Mouse (Mus musculus) heart, adult 18-20 months (tissue): Measurements from ENCODE around the gene Gm49369. TPM values are rescaled to one million over a fixed set of nuclear protein-coding genes. Genes with fewer than 3 reads are reported as not detected.
A peak's percentile ranks its signal among the peaks of the same experiment; 100 is the strongest.
"Not testable (repeated sequence)": the region's sequence is repeated elsewhere in the genome, so short reads cannot be mapped to it uniquely, and the experiment has no call there.

ENCODE experiments used
- DNase-seq, 2 experiments: peaks; one replicate each; pipeline ENCODE4 v3.0.0; 2021 to 2022; ENCODE audit warnings: mixed read lengths in 1 of 2
- total RNA-seq, 2 experiments: library from RNA; stranded (reverse); gene quantifications; 2 replicates each; pipeline ENCODE4 v1.2.3; 2021

Gene Gm49369
- total RNA-seq, 2 experiments from 2014 or later, result 2.1 to 2.2 TPM

- peak; percentile 40 to 51 for DNase-seq
These were observed 10.5 kb downstream of the Gm49369 start for GRCm38 (mm10) chr7:142371768-142372661.

GRCm38 (mm10) chr7:142371398-142371767 lies 11.1 kb downstream of the Gm49369 start:
- DNase-seq, result peak in 1 of 2 experiments; percentile 32

- no peak for DNase-seq
These were observed 11.5 kb downstream of the Gm49369 start for GRCm38 (mm10) chr7:142370937-142371336.

DNA sequence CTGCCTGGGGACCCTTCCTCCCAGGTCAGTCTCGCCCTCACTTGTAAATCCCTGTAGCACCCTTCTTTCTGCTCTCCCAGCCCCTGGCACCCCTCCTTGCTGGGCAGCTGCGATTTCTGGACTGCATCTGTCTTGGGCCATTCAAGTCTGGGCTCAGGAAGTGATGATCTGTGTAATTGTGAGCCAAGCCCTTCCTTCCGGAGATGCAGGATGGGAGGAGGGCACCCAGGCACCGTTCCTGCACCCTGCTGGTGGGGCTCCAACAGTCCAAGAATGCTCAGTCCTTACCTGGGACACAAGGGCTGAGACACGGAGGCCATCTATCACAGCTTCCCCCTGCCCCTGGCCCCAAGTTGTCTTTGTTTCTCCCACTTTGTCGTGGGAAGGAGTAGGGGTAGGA lies 12.6 kb downstream of the Gm49369 start:
- DNase-seq, result peak; percentile 25 to 43

GRCm38 (mm10) chr7:142368856-142369255 lies 13.6 kb downstream of the Gm49369 start:
- peak in 1 of 2 experiments; percentile 19 for DNase-seq

- no peak for DNase-seq
These were observed 19.4 kb downstream of the Gm49369 start for GRCm38 (mm10) chr7:142363107-142363506.

- DNase-seq, result no peak
These were observed 21.7 kb downstream of the Gm49369 start for GRCm38 (mm10) chr7:142360743-142361142.

DNA sequence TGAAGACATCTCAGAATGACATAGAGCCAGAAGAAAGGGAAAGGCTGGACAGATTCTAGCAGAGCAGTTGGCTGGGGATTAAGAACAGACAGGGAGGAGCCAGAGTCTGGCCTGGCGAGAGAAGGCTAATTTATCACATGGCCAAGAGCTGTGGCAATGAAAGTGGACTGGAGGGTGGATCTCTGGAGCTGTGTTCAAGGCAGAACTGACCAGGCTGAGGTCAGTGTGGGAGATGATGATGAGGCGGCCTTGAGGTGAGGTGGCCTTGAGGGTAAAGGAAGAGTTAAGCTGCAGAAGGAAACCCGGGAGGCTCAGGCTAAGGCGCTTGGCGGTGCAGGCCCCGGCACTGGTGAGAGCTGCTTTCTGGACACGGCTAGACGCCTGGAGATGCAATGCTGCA lies 23.3 kb downstream of the Gm49369 start:
- DNase-seq, result no peak

GRCm38 (mm10) chr7:142357566-142357965 lies 24.9 kb downstream of the Gm49369 start:
- no peak for DNase-seq

GRCm38 (mm10) chr7:142354661-142355233 lies 27.7 kb downstream of the Gm49369 start:
- no peak for DNase-seq

DNA sequence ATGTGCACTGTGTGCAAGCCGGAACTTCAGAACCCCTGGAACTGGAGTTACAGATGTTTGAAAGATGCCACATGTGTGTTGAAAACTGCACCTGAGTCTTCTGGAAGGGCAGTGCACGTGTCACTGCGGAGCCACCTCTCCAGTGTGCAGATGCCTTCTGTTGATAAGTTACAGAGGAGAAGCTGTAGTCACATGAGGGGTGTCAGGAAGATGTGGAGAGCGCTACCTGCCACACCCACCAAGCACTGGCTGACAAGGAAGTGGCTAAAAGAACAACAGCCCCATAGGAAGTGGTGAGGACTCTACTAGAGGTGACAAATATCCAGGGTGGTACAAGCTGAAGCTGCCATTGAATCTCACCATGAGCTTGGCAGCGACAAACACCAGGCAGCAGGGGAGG lies 28.6 kb downstream of the Gm49369 start:
- no peak for DNase-seq

DNA sequence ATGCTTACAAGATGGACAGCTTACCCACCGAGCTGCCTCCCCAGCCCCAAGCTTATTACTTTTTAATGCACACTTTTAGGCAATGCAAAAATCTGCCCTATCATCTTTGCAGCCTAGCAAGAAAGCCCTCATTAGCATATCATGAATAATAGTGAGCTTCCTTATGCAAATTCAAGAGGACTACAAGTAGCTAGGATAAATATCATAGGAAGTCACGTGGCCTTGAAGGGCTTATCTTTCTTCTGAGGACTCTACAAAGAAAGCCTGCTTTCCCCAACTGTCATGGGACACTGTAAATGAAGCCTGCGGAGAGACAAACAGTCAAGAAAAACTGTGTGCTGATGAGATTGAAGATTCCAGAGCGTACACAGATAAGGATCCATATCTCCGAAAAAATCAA lies 30.9 kb downstream of the Gm49369 start:
- no peak for DNase-seq

- no peak for DNase-seq
These were observed 33.0 kb downstream of the Gm49369 start for GRCm38 (mm10) chr7:142349308-142349961.

- no peak for DNase-seq
These were observed 34.9 kb downstream of the Gm49369 start for GRCm38 (mm10) chr7:142347542-142347941.

GRCm38 (mm10) chr7:142342247-142342640 lies 40.2 kb downstream of the Gm49369 start:
- no peak for DNase-seq

DNA sequence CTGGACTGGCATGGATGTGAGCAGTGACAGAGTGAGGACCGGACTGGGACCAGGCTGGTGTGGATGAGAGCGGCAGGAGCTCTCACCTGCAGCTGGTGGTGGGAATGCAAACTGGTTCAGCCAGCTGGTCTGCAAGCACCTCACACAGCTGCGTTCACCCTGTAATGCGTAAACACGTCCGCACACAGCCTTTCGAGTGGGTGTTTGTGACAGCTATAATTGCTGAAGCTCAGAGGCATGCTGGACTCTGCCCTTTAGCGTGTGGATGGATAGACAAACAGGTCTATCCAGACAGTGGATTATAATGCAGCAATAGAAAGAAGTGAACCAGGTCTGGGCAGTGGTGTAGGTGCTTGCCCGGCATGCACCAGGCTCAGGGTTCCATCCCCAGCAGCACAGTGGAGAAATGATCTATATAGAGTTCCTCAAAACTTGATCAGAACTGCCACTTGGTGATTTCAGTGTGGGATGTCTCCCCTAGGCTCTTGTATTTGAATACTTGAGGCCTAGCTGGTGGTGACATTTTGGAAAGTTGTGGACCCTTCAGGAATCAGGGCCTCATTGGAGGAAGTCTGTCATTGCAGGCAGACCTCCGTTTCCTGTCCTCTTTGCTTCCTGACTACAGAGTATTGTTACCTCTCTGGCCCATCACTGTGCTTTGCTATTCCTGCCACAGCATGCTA lies 40.8 kb downstream of the Gm49369 start:
- no peak for DNase-seq

GRCm38 (mm10) chr7:142340269-142340970 lies 42.0 kb downstream of the Gm49369 start:
- peak in 1 of 2 experiments; percentile 26 for DNase-seq

GRCm38 (mm10) chr7:142335151-142335550 lies 47.3 kb downstream of the Gm49369 start:
- no peak for DNase-seq

- peak; percentile 81 to 95 for DNase-seq
These were observed 48.2 kb downstream of the Gm49369 start for GRCm38 (mm10) chr7:142334246-142334645.

DNA sequence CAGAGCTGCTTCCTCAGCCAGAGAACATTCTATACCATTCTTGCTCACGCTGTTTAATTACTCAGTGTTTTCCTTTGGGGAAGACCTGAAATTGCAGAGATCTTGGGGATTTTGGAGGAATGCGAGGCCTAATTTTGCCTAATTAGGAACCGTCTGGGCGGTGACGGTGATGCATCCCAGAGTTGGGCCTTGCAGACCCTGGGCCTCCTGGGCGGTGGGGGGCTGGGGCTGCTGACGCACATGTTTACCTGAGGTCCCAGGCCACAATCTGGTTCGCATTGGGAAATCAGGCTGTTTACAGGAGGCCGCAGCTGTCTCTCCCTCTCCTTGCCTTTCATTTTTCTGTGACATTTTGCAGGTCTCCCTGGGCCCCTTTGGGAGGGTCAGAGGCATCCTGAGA lies 49.7 kb downstream of the Gm49369 start:
- DNase-seq, result not testable (repeated sequence)

- no peak for DNase-seq
These were observed 51.2 kb downstream of the Gm49369 start for GRCm38 (mm10) chr7:142331281-142331680.

DNA sequence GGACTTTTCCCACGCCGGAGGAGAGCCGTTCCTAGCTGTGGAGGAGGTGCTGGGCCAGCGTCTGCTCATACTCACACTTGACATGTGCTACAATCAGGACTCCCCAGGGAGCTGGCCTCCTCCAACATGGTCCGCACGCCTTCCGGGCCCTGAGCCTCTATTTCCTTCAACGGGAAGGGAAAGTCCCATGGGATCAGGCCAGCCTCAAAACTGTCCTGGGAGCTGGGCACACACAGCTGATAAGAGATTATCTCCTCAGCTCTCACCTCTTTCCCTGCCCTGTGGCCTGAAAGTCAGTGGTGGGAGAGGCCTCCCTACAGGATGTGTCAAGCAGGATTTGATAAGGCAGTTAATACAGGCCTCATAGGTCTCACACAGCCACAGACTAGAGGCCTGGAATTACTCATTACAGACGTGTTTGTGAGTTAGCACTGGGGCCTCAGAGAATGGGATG lies 52.2 kb downstream of the Gm49369 start:
- DNase-seq, result peak; percentile 83 to 93
